Mouse (Mus musculus): ENCODE measurements around the gene Gclm. TPM values are rescaled to one million over a fixed set of nuclear protein-coding genes. Genes with fewer than 3 reads are reported as not detected.
"Not testable (repeated sequence)": the region's sequence is repeated elsewhere in the genome, so short reads cannot be mapped to it uniquely, and the experiment has no call there.

The Gclm gene
- polyA plus RNA-seq, 1 experiment = 443 TPM

DNA sequence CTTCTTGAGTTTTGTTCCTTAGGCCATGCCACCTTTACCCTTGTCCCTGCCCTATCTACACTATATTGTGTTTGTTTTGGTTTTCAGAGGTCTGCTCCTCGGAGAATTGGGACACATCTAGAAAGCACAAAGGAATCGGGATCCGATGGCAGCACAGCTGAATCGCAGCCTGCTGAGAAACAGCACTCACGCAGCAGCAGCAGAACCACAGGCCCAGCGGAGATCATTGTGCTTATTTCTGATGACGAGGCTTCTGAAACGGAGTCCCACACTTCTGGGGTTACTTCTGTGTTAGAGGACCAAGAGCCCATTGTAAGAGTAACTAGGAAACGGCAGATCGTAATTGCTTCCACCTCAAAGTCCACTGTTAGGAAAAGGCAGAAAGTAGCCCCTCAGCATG lies 29.8 kb downstream of the Gclm start:
- Histone ChIP-seq H3K4me3 (ENCODE audit: low read depth, low read length) (peak overlapping the region; percentile 19; the same call in 1 of the 2 replicates), H3K27me3 (ENCODE audit: control insufficient read depth, insufficient read depth, low read length) (no peaks in the 10 kb centered on the region), H3K4me1 (ENCODE audit: control insufficient read depth, insufficient read depth, insufficient read length, low read length) (peaks cover 13% of the 10 kb centered on the region), H3K27ac (ENCODE audit: insufficient read depth, low read depth, low read length) (no peak overlapping the region), H3K36me3 (ENCODE audit: control insufficient read depth, insufficient read depth, low read length) (peaks cover 32% of the 10 kb centered on the region)
- no peak for TF ChIP-seq CTCF (IDR thresholded peaks at IDR 0.05; ENCODE audit: extremely low read depth, insufficient read length, insufficient replicate concordance, low read depth, low read length)
- no peak for TF ChIP-seq POLR2A (IDR thresholded peaks at IDR 0.05; ENCODE audit: low read depth, low read length)
- WGBS = 62% methylated on average over 10 of the region's 10 CpGs

DNA sequence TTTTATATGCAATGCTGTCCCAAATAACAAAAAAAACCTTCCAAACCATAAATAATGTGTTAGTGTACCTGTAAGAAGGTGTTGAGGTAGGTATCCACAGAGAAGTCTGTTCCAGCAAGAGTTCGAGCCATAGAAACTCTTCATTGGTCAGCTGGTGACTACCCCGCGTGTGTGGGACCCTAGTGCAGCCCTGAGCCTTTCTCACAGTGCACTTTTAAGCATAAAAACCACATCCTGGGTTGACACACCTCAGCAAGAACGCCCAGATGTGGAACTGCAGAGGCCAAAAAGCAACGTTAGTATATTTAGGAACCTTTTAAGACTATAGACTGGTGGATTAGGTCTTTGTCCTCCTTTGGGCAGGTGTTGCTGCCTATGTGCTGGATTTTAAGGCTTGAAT lies 41.8 kb downstream of the Gclm start:
- H3K27me3 ChIP-seq (ENCODE audit: control insufficient read depth, insufficient read depth, low read length) = no peaks in the 10 kb centered on the region
- no peak overlapping the region for H3K4me3 ChIP-seq (ENCODE audit: low read depth, low read length)
- 79% methylated on average over 5 of the region's 5 CpGs for WGBS
- peaks cover 14% of the 10 kb centered on the region; the same call in 1 of the 2 replicates for H3K4me1 ChIP-seq (ENCODE audit: control insufficient read depth, insufficient read depth, insufficient read length, low read length)
- TF ChIP-seq POLR2A (IDR thresholded peaks at IDR 0.05; ENCODE audit: low read depth, low read length) (no peak), CTCF (IDR thresholded peaks at IDR 0.05; ENCODE audit: extremely low read depth, insufficient read length, insufficient replicate concordance, low read depth, low read length) (no peak)
- H3K36me3 ChIP-seq (ENCODE audit: control insufficient read depth, insufficient read depth, low read length) = peaks cover 22% of the 10 kb centered on the region
- no peak overlapping the region for H3K27ac ChIP-seq (ENCODE audit: insufficient read depth, low read depth, low read length)

DNA sequence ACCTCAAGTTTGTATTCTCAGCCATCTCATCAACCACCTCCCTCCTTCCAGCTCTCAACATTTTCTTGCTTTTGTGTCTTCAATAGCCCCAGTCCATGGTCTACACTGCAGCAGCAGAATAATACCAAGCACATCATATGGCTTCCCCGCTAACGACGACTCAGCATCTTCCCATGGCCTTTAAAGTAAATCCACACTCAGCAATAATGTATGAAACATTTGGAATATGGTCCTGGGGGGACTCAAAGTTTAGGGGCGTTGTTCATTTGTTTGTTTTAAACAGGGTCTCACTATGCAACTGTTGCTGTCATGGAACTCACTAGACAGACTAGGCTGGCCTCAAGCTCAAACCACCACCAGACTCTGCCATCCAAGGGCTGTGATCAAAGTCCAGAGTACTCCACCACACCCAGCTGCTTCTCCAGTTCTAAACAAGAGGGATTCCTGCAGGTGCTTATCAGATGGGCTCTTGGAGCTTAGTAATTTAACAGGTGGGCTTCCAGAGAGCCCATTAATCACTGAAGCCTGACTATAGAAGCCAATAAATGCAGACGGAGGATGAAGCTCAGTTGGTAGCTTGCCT lies 43.3 kb downstream of the Gclm start:
- H3K27ac ChIP-seq (ENCODE audit: insufficient read depth, low read depth, low read length) = peak overlapping the region; percentile 54

DNA sequence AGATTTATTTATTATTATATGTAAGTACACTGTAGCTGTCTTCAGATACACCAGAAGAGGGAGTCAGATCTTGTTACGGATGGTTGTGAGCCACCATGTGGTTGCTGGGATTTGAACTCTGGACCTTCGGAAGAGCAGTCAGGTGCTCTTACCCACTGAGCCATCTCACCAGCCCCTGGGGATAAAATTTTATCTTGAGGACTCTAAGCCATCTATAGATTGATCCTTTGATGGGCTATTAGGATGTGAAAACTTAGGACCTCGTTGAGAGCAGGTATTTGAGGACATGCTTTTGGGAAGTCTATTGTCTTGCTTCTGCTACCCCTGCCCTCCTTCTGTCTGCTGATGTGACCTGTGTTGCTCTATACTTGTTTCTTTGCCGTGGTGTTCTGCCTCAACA lies 44.0 kb downstream of the Gclm start:
- not testable (repeated sequence) for H3K27me3 ChIP-seq (ENCODE audit: control insufficient read depth, insufficient read depth, low read length); H3K36me3 ChIP-seq (ENCODE audit: control insufficient read depth, insufficient read depth, low read length); H3K4me3 ChIP-seq (ENCODE audit: low read depth, low read length)
- peaks cover 17% of the 10 kb centered on the region; the same call in 1 of the 2 replicates for H3K4me1 ChIP-seq (ENCODE audit: control insufficient read depth, insufficient read depth, insufficient read length, low read length)
- H3K27ac ChIP-seq (ENCODE audit: insufficient read depth, low read depth, low read length) = peak overlapping the region; percentile 79
- 31% methylated on average over 4 of the region's 4 CpGs for WGBS

More for the DNA sequence above, 43.3 kb downstream of the Gclm start:
- no peak overlapping the region for H3K4me3 ChIP-seq (ENCODE audit: low read depth, low read length)
- peaks cover 17% of the 10 kb centered on the region; the same call in 1 of the 2 replicates for H3K4me1 ChIP-seq (ENCODE audit: control insufficient read depth, insufficient read depth, insufficient read length, low read length)
- H3K36me3 ChIP-seq (ENCODE audit: control insufficient read depth, insufficient read depth, low read length) = peaks cover 10% of the 10 kb centered on the region
- no peak for TF ChIP-seq POLR2A (IDR thresholded peaks at IDR 0.05; ENCODE audit: low read depth, low read length)
- TF ChIP-seq CTCF (IDR thresholded peaks at IDR 0.05; ENCODE audit: extremely low read depth, insufficient read length, insufficient replicate concordance, low read depth, low read length) = no peak
- no peaks in the 10 kb centered on the region for H3K27me3 ChIP-seq (ENCODE audit: control insufficient read depth, insufficient read depth, low read length)
- 59% methylated on average over 5 of the region's 5 CpGs for WGBS

DNA sequence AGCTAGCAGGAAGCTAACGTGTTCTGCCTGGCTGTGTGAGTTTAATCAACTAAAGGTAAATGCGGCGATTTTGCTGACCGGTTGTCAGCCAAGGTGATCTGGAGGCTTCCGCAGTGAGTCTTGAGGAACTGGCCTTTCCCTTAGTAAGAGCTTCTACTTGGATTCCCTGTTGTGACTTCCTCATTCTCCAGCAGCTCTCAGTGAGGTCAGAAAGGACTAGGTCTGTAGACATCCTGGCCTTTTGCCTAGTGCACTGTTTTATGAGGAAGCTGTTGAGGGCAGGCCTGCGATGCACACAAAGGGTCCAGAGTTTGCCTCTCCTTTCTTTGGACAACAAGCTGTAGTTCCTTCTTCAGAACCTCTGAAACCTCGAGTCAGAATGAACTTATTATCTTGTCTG lies 45.3 kb downstream of the Gclm start:
- TF ChIP-seq CTCF (IDR thresholded peaks at IDR 0.05; ENCODE audit: extremely low read depth, insufficient read length, insufficient replicate concordance, low read depth, low read length) (no peak), POLR2A (IDR thresholded peaks at IDR 0.05; ENCODE audit: low read depth, low read length) (no peak)
- Histone ChIP-seq H3K27ac (ENCODE audit: insufficient read depth, low read depth, low read length) (peak overlapping the region; percentile 79), H3K27me3 (ENCODE audit: control insufficient read depth, insufficient read depth, low read length) (no peaks in the 10 kb centered on the region), H3K36me3 (ENCODE audit: control insufficient read depth, insufficient read depth, low read length) (peaks cover under 1% of the 10 kb centered on the region; the same call in 1 of the 2 replicates), H3K4me1 (ENCODE audit: control insufficient read depth, insufficient read depth, insufficient read length, low read length) (peaks cover 17% of the 10 kb centered on the region; the same call in 1 of the 2 replicates), H3K4me3 (ENCODE audit: low read depth, low read length) (no peak overlapping the region)
- 16% methylated on average over 7 of the region's 7 CpGs for WGBS

DNA sequence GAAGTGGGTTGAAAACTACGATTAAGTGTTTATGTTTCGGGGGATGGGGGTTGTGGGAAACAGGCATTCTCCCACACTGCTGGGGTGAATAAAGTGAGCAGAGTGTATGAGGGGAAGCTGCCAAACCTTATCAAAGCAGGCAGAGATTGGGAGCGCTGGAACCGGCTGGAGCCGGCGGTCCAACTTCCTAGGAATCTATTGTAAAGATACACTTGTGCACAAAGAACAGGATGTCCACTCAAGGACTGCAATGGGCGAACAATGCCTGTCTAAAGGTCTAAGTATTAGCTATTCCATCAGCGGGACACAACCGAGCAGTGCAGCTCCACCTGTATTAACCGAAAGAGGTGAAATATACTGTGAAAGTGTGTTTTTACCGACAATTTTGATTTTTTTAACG lies 46.5 kb downstream of the Gclm start:
- Histone ChIP-seq H3K4me3 (ENCODE audit: low read depth, low read length) (no peak overlapping the region), H3K27ac (ENCODE audit: insufficient read depth, low read depth, low read length) (no peak overlapping the region), H3K36me3 (ENCODE audit: control insufficient read depth, insufficient read depth, low read length) (no peaks in the 10 kb centered on the region), H3K27me3 (ENCODE audit: control insufficient read depth, insufficient read depth, low read length) (no peaks in the 10 kb centered on the region), H3K4me1 (ENCODE audit: control insufficient read depth, insufficient read depth, insufficient read length, low read length) (peaks cover 17% of the 10 kb centered on the region; the same call in 1 of the 2 replicates)
- 43% methylated on average over 12 of the region's 12 CpGs for WGBS
- TF ChIP-seq POLR2A (IDR thresholded peaks at IDR 0.05; ENCODE audit: low read depth, low read length) (no peak), CTCF (IDR thresholded peaks at IDR 0.05; ENCODE audit: extremely low read depth, insufficient read length, insufficient replicate concordance, low read depth, low read length) (no peak)

DNA sequence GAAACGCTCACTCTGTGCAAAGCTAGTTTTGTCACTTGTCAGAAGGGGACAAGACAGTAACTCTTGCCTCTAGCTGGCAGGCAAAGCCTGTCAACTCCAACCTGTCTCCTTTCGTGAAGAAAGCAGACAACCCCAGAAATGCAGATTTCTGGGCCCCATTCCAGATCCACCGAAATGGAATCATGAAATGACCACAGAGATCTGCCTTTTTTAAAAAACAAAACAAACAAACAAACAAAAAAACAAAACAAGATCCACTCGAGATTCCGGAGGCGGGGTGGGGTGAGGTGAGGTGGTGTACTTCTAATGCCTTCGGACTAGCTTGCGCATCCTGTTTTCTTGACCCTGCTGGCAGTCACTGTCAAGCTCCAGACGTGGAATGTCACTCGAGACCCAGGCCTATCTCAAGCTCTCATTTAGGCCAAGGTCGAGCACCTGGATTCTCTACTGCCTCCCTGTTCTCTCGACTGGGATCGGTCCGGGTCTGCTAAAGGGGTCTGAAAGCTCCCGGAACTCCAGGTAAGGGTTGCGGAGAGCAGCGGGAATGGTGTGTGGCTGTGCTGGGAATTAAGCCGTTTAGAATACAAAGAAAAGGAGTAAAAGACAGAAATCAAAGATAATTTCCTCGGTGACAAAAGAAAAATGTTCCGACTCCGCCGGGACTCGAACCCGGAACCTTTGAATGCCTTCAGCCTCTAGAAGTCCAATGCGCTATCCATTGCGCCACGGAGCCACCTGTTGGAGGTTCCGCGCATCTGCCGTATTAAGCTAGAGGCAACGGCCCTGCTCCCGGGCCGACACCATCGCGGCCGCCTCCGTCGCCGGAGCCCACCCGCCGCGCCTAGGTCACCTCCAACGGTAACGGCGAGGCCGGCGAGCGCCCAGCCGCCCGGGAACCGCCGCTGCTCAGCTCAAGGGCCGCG lies 47.2 kb downstream of the Gclm start:
- TF ChIP-seq CTCF (IDR thresholded peaks at IDR 0.05; ENCODE audit: extremely low read depth, insufficient read length, insufficient replicate concordance, low read depth, low read length) = no peak
- no peak for TF ChIP-seq POLR2A (IDR thresholded peaks at IDR 0.05; ENCODE audit: low read depth, low read length)
- Histone ChIP-seq H3K27ac (ENCODE audit: insufficient read depth, low read depth, low read length) (peak overlapping the region; percentile 82), H3K4me1 (ENCODE audit: control insufficient read depth, insufficient read depth, insufficient read length, low read length) (peaks cover 17% of the 10 kb centered on the region; the same call in 1 of the 2 replicates), H3K36me3 (ENCODE audit: control insufficient read depth, insufficient read depth, low read length) (no peaks in the 10 kb centered on the region), H3K4me3 (ENCODE audit: low read depth, low read length) (peak overlapping the region; percentile 89), H3K27me3 (ENCODE audit: control insufficient read depth, insufficient read depth, low read length) (no peaks in the 10 kb centered on the region)
- 10% methylated on average over 54 of the region's 54 CpGs for WGBS
